Mouse (Mus musculus): Measurements from ENCODE around the gene Olfr128. TPM values are rescaled to one million over a fixed set of nuclear protein-coding genes. Genes with fewer than 3 reads are reported as not detected.
"Not testable (repeated sequence)": the region's sequence is repeated elsewhere in the genome, so short reads cannot be mapped to it uniquely, and the experiment has no call there.

Olfr128 gene
- not detected in 2 replicates for total RNA-seq (2015; ENCODE audit: low replicate concordance)
- not detected in 2 replicates for total RNA-seq (2017; ENCODE audit: low replicate concordance)

- no peak for ATAC-seq (replicated peaks; ENCODE audit: low FRiP score, poor library complexity, severe bottlenecking)
Observed at GRCm38 (mm10) chr17:37920248-37920647, at the start of gene Olfr128. Olfr128 (plus strand) TSS chr17:37920548.

GRCm38 (mm10) chr17:37873830-37874229, 46.5 kb upstream of the Olfr128 start:
- no peak for ATAC-seq (replicated peaks; ENCODE audit: low FRiP score, poor library complexity, severe bottlenecking)

GRCm38 (mm10) chr17:37900137-37900536, 20.2 kb upstream of the Olfr128 start, which contains the start of gene Olfr127:
Olfr127 (plus strand) TSS chr17:37900437.
- no peak for ATAC-seq (replicated peaks; ENCODE audit: low FRiP score, poor library complexity, severe bottlenecking)

- ATAC-seq (replicated peaks; ENCODE audit: low FRiP score, poor library complexity, severe bottlenecking) = not testable (repeated sequence)
Observed at GRCm38 (mm10) chr17:37906821-37907220, 13.5 kb upstream of the Olfr128 start.

- ATAC-seq (replicated peaks; ENCODE audit: low FRiP score, poor library complexity, severe bottlenecking) = no peak
Observed at GRCm38 (mm10) chr17:37952979-37953378, 32.6 kb downstream of the Olfr128 start, which contains the start of gene Olfr761. Olfr761 (minus strand) TSS chr17:37953079.

GRCm38 (mm10) chr17:37973591-37973990, 53.2 kb downstream of the Olfr128 start:
- ATAC-seq (replicated peaks; ENCODE audit: low FRiP score, poor library complexity, severe bottlenecking) = no peak

Other genes with a start within 250 kb of the Olfr128 start
- gene Olfr119, start 224.0 kb upstream of the Olfr128 start, total RNA-seq (2015; ENCODE audit: low replicate concordance) = not detected in 2 replicates
- not detected in 2 replicates for gene Olfr119, start 224.0 kb upstream of the Olfr128 start, total RNA-seq (2017; ENCODE audit: low replicate concordance)
- not detected in 2 replicates for gene Olfr120, start 198.7 kb upstream of the Olfr128 start, total RNA-seq (2015; ENCODE audit: low replicate concordance)
- not detected in 2 replicates for gene Olfr120, start 198.7 kb upstream of the Olfr128 start, total RNA-seq (2017; ENCODE audit: low replicate concordance)
- not detected in 2 replicates for gene Olfr121, start 171.7 kb upstream of the Olfr128 start, total RNA-seq (2015; ENCODE audit: low replicate concordance)
- not detected in 2 replicates for gene Olfr121, start 171.7 kb upstream of the Olfr128 start, total RNA-seq (2017; ENCODE audit: low replicate concordance)
- gene Olfr122, start 151.9 kb upstream of the Olfr128 start, total RNA-seq (2015; ENCODE audit: low replicate concordance) = not detected in 2 replicates
- gene Olfr122, start 151.9 kb upstream of the Olfr128 start, total RNA-seq (2017; ENCODE audit: low replicate concordance) = not detected in 2 replicates
- not detected in 2 replicates for gene Olfr123, start 127.0 kb upstream of the Olfr128 start, total RNA-seq (2015; ENCODE audit: low replicate concordance)
- not detected in 2 replicates for gene Olfr123, start 127.0 kb upstream of the Olfr128 start, total RNA-seq (2017; ENCODE audit: low replicate concordance)
- not detected in 2 replicates for gene Olfr124, start 120.7 kb upstream of the Olfr128 start, total RNA-seq (2015; ENCODE audit: low replicate concordance)
- not detected in 2 replicates for gene Olfr124, start 120.7 kb upstream of the Olfr128 start, total RNA-seq (2017; ENCODE audit: low replicate concordance)
- not detected in 2 replicates for gene Olfr125, start 87.6 kb upstream of the Olfr128 start, total RNA-seq (2015; ENCODE audit: low replicate concordance)
- gene Olfr125, start 87.6 kb upstream of the Olfr128 start, total RNA-seq (2017; ENCODE audit: low replicate concordance) = not detected in 2 replicates
- not detected in 2 replicates for gene Olfr126, start 73.1 kb upstream of the Olfr128 start, total RNA-seq (2015; ENCODE audit: low replicate concordance)
- not detected in 2 replicates for gene Olfr126, start 73.1 kb upstream of the Olfr128 start, total RNA-seq (2017; ENCODE audit: low replicate concordance)
- gene Olfr127, start 20.1 kb upstream of the Olfr128 start, total RNA-seq (2015; ENCODE audit: low replicate concordance) = not detected in 2 replicates
- gene Olfr127, start 20.1 kb upstream of the Olfr128 start, total RNA-seq (2017; ENCODE audit: low replicate concordance) = 0.14 TPM in 1 of 2 replicates, not detected in the other
- not detected in 2 replicates for gene Olfr761, start 32.5 kb downstream of the Olfr128 start, total RNA-seq (2015; ENCODE audit: low replicate concordance)
- gene Olfr761, start 32.5 kb downstream of the Olfr128 start, total RNA-seq (2017; ENCODE audit: low replicate concordance) = not detected in 2 replicates
- gene Olfr129, start 139.5 kb downstream of the Olfr128 start, total RNA-seq (2015; ENCODE audit: low replicate concordance) = not detected in 2 replicates
- gene Olfr129, start 139.5 kb downstream of the Olfr128 start, total RNA-seq (2017; ENCODE audit: low replicate concordance) = not detected in 2 replicates
- not detected in 2 replicates for gene Olfr130, start 143.4 kb downstream of the Olfr128 start, total RNA-seq (2015; ENCODE audit: low replicate concordance)
- not detected in 2 replicates for gene Olfr130, start 143.4 kb downstream of the Olfr128 start, total RNA-seq (2017; ENCODE audit: low replicate concordance)
- gene Olfr131, start 168.1 kb downstream of the Olfr128 start, total RNA-seq (2015; ENCODE audit: low replicate concordance) = not detected in 2 replicates
- gene Olfr131, start 168.1 kb downstream of the Olfr128 start, total RNA-seq (2017; ENCODE audit: low replicate concordance) = not detected in 2 replicates
- not detected in 2 replicates for gene Olfr132, start 214.0 kb downstream of the Olfr128 start, total RNA-seq (2015; ENCODE audit: low replicate concordance)
- not detected in 2 replicates for gene Olfr132, start 214.0 kb downstream of the Olfr128 start, total RNA-seq (2017; ENCODE audit: low replicate concordance)
- not detected in 2 replicates for gene Olfr133, start 224.7 kb downstream of the Olfr128 start, total RNA-seq (2015; ENCODE audit: low replicate concordance)
- not detected in 2 replicates for gene Olfr133, start 224.7 kb downstream of the Olfr128 start, total RNA-seq (2017; ENCODE audit: low replicate concordance)

Data from erythroblast, adult 5-6 weeks (primary cell).